Mouse (Mus musculus) thymus, postnatal 4 days (tissue): ENCODE data around the gene Mmp17.

Source experiments
- DNase-seq: peaks from one replicate; pipeline ENCODE4 v3.0.0; 2021

The Mmp17 gene

DNA sequence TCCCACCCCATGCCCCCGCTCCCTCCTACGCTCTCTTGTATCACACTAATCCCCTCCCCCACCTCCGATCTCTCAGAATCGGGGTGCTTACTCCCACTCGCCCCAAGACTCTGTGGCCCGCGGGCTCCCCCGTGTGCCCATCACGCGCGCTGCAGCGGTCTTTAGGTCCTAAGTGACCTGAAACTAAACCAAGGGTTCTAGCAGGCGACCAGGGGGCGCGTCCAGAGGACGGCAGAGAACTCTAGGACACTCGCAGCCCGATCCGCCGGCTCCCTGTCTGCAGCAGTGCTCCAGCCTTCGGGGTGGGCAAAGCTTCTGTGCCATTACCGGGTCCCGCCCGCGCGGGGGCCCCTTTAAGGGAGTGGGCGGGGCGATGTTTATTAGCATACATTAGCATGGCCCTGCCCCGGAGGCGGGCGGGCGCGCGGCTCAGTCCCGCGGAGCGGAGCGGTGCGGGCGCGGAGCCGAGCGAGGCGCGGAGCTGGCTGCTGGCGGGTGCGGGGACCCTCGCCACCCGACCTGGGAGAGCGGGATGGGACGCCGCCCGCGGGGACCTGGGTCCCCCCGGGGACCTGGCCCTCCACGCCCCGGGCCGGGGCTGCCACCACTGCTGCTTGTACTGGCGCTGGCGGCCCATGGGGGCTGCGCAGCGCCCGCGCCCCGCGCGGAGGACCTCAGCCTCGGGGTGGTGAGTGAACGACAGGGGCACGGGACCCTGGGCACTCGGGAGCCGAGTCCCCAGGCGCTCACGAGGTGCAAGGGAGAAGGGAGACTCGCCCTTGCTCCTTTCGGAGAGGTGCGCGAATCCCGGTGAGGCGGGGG, at the start of gene Mmp17:
Mmp17 (plus strand) TSS at position 409 of the 822 bp plus-strand sequence.
- DNase-seq = peak; percentile 94

DNA sequence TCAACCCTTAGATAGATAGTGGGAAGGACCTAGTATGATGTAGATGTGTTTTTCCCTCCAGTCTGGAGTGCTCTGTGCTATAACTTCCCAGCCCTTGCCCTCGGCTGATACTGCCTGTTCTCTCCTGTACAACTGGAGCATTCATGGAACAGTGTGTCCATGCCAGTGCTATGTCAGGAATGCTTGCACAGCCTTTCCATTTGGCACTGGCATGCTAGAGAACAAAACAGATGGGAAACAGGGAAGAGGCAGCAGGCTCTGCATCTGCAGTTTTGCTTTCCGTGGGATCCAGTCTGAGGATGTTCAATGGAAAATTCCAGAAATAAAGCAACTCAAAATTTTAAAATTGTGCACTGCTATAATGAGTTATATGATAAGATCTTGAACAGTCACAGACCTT, 49.5 kb upstream of the Mmp17 start:
- DNase-seq = no peak

DNA sequence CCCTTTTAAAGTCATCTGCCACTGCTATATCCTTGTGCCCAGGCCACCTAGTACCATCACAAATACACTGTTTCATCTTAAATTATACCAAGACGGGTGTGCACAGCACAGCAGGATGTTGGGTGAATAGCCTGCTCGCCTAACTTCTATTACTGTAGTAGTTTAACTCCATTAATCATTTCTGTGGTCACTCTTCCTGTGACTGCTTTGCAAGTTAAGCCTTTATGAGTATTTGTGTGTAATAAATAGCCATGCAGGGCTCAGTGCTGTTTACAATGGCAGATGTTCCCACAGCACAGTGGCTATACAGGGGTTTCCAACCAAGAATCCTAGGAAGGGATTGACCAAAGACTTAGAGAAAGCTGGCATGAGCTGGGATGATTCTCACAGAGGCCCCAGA, 48.9 kb upstream of the Mmp17 start:
- no peak for DNase-seq

DNA sequence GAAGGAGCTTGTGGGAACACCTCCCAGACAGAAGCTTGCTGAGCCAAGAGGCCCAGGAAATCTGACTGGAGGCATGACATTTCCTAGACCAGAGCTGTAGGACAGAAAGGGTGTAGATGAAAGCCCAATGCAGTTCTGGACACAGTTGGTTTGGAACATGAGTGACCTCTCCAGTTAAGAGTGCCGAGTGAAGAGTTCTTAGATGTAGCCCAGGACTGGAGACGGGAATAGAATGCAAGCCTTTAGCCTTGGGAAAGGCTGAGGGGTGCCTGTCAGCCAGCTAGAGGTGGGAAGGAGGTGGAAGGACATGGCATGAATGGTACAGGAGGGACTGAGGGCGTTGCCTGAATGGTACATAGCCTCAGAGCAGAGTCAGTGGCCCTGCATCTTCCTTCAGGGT, 48.5 kb upstream of the Mmp17 start:
- DNase-seq = no peak

DNA sequence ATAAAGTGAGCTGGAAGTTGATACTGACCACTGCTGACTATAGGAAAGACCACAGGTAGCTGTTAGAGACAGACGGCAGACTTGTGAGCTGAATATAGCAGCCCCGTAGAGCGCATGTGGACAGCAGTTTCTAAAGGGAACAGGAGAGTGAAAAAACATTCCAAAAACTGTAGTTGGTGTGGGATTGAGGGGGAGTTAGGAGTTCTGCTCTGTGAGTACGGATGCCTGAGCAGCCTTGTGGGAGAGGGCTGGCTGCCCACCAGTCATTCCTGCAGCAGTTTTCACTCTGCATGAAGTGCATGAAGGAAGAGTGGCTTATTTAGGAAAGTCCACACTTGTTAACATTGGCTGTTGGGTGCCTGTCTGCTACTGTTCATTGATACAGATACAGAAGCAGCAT, 45.1 kb upstream of the Mmp17 start:
- DNase-seq = no peak

DNA sequence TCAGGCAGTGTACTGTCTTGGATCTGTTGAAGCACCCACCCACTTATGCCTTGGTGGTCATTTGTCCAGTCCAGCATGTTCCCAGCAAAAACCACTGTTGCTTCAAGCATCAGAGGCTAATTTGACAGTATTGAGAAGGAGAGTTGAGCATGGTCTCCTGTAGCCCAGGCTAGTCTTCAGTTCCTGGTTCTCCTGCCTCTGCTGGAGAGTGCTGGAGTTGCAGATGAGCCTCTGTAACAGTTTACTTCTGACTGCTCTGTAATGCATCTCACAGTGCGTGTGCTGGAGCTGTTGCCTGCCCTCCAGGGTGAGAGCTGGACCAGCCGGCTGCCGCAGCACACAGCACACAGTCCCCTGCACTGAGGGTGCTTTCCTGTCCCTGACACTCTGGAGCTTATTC, 41.7 kb upstream of the Mmp17 start:
- no peak for DNase-seq

DNA sequence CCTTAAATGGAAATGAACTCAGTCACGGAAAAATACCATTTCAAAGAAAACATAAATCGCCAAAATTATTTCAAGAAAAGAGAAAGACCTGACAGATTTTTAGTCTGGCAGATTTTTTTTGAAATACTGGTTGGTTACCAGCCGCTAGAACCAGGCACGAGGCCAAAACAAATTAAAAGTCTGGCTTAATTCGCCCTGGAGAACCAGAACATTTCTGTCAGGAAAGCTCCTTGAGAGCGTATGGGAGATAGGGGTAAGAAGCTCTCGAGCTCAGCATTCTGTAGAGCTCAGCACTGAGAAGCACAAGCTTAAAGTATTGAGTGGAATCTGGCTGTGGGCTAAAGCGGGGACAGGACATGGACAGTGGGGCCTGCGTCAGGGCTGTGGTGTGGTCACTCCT, 38.2 kb upstream of the Mmp17 start:
- DNase-seq = no peak

DNA sequence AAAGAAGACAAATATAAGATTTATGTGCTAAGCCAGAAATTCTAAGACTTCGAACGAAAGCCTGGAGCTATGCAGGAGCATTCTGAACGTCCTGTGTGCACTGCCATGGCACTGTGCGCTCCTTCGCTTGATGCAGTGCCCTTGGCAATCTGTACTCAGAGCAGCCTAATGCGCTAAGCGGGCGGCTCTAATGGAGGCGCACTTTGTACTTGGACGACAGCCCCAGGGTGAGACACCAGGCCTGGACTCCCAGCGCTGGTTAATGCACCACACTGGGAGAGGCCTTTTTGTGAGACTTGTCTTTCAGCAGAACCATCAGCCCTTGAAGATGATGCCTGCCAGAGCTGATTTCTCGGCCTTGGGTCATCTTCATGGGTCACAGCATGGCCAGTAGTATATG, 34.3 kb upstream of the Mmp17 start:
- DNase-seq = no peak

DNA sequence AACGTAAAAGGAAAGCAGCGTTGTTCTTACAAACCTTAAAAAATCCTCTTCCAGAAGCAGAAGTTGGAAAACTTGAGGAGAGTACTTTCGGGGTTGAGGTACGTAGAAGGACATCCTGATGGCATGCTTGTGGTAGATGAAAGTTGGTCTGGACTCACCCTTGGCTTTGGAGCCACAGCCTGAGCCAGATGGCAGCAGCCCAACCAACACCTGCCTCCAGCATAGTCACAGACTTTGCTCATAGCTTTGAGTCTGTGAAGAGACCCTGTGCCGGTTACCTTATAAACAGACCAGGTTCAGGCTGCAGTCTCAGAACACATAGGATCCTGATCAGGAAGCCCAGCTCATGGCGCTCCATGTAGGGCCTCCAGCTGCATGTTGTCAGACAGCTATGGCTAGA, 33.2 kb upstream of the Mmp17 start:
- DNase-seq = no peak

DNA sequence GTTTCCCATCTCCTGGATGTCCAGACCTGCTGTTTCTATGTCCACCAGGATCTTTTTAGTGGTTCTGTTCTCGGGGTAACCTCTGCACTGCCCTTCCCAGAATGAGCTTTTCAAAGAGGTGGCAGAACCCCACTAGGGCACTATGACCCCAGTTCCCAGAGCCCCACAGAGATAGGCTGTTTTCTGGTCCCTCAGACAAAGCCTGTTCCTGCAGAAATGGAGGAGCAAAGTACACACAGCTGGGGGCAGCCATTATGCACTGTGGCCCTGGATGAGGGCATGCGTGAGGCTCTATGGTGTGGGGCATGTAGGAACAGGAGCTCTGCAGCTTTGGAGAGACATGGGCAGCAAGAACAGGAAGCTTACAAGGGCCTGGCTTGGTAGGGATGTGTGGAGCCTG, 32.0 kb upstream of the Mmp17 start:
- no peak for DNase-seq

DNA sequence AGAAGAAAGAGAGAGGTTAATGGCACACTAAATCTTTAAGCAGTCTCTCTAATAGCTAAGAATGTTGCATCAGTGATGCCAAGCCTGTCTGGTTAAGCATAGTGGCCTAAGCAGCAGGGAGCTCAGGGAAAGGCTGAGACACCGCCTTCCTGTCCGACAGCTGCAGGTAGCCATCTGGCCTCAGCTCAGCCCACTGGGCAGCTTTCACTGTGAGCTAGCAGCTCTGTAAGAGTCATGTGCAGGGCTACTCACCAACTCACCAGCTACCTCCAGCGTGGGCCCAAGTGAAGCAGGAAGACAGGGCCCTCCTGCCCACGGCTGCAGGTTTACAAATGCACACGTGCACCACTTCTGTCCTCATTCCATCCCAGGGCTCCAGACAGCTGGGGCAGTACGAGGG, 30.3 kb upstream of the Mmp17 start:
- no peak for DNase-seq

DNA sequence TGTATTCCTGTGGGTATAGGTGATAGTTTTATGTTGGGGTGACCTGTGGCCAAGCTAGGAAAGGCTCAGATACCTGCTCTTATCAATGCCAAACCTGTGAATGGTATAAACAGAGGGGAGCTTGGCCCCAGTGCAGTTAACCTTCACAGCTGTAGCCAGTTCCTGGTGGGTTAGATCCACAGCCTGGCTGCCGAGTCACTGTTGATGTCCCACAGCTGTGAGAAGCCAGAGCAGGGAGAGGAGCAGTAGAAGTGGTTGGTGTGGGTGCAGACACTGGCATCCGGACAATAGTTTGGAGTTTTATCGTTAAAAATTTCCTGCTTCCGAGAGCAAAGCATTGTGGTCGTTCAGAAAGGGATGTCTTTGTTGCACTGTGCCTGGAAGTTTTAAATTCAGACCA, 25.4 kb upstream of the Mmp17 start:
- no peak for DNase-seq

DNA sequence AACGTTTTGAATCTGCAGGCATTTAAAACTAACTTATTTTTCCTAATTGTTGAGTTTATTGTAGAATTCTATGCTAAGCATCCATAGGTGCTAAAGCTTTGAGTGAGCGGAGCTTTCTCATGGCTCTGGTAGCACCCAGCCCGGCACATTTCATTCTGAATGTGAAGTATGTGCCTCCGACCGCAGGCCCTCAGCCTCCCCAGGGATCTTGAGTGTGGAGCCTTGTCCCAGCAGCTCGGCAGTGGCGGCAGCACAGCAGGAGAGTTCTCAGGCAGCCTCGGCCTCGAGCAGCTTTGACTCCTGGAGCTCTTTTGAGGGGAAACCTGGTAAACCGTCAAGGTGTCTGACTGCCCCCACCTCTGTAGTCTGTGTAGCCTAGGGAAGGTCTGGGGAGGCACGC, 24.7 kb upstream of the Mmp17 start:
- no peak for DNase-seq

DNA sequence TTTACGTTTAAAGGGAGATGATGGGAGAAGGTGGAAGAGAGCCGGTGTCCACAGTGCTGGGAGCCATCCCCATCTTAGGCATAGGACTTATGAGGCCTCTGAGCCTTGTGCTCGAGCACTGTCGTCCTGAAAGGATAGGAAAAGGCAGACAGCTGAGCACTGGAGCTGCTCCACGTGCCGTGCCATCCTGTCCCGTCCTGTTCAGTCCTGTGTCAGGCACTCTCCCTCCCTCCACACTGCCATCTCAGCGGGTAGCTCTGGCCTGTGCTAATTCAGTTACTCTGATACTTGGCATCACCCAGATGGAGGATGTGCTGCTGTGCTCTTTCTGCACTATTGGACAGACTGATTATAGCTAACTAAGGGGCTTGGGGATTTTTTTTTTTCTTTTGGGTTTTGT, 21.6 kb upstream of the Mmp17 start:
- no peak for DNase-seq

DNA sequence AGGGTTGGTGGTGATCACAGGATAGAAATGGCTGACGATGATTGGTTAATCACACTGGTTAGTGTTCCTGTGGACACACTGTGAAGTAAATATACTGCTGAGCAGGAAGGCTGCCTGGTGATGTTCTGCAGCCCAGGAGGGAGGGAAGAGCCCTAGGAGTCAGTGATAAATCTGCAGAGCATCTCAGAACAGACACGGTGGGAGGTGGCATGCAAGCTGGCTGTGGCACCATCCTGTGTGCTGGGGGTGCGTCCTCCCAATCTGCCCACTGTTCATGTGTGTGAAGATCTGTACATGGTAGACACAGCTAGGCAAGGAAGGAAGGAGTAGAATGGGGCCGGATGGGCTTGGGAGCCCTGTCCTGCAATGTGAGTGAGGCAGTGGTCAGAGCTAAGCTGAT, 15.4 kb upstream of the Mmp17 start:
- no peak for DNase-seq

DNA sequence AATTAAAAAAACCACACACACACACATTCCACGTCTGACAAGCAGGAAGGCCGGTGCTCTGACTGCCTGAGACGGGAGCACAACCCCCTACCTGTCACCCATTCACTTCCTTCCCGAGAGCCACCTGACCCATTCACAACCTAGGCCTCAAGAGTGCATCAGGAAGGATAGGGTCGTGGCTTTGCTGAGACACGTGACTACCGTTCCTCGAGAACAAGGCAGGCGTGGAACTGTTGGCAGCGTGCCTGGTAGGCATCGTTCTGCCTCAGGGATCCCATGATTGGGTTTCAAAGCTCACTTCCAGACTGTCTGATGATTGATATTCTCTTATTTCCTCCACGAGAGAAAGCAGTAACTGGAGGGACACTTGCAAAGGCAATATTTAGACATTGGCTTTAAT, 5.8 kb upstream of the Mmp17 start:
- no peak for DNase-seq

DNA sequence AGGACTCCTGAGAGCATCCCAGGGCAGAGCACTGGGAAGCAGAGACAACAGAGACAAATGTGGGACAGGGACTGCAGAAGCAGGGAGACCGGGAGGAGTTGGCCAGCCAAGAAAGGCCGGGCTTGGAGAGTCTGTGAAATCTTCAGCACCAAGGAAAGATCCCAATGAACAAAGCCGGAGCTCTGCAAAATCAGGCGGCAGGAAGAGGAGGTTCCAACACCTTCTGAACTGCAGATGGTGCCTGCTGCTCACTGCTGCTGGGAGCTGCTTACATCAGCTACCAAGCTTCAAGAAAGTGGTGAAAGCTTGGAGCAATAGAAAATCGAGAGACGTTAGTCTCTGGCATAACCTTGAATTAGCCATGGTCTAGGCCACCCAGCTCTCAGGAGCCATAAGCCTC, 3.9 kb upstream of the Mmp17 start:
- no peak for DNase-seq

DNA sequence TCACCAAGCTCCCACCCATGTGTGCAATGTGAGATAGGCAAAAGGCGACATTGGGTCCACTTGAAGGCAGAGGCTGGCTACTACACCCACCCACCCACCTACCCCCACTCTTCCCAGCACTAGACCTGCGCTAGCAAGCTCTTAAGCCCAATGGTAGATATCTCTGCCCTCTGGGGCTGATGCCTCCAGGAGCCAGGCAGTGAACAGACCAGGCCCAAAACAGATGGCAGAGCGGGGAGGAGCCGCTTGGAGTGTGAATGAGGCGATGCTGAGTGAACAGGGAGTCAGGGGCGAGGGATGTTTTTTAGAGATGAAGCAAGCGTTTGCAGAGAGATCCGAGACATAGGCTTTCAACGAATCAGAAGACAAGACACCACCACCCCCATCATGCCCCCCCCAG, 3.4 kb upstream of the Mmp17 start:
- DNase-seq = no peak

DNA sequence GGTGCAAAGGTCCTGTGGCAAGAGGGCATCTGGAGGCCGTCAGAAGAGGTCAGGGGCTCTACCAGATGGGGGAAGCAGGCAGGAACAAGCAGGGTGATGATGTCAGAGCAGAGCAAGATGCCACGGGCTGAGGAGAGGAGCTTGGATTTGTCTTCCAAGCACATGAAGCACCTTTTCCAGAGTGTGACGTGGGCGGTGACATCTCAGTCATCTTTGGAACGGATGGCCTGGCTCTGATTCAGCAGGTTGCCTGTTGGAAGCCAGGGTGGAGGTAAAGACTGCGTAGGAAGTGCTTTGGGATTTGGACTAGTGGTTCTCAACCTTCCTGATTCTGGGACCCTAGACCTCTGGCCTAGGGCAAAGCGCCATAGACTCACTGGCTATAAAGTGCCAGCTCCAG, 3.0 kb upstream of the Mmp17 start:
- DNase-seq = no peak

DNA sequence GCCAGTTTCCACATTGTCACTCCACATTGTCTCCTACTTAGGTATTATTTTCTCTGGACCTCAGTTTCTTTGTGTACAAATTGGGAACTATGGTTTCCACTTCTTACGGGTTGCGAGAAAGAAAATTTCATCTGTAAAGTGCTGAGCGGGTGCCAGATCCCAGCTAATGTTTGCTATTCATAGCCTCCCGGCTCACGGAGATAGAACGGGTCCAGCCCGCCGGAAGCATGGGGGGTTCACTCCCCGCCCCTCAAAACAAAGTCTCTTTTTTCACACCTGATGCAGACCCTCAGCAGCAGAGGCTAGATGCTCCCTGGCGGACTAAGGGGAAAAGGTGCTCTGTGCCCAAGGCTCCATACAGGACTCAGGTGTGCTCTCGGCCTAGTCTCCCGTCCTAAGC, 638 bp upstream of the Mmp17 start:
- no peak for DNase-seq

DNA sequence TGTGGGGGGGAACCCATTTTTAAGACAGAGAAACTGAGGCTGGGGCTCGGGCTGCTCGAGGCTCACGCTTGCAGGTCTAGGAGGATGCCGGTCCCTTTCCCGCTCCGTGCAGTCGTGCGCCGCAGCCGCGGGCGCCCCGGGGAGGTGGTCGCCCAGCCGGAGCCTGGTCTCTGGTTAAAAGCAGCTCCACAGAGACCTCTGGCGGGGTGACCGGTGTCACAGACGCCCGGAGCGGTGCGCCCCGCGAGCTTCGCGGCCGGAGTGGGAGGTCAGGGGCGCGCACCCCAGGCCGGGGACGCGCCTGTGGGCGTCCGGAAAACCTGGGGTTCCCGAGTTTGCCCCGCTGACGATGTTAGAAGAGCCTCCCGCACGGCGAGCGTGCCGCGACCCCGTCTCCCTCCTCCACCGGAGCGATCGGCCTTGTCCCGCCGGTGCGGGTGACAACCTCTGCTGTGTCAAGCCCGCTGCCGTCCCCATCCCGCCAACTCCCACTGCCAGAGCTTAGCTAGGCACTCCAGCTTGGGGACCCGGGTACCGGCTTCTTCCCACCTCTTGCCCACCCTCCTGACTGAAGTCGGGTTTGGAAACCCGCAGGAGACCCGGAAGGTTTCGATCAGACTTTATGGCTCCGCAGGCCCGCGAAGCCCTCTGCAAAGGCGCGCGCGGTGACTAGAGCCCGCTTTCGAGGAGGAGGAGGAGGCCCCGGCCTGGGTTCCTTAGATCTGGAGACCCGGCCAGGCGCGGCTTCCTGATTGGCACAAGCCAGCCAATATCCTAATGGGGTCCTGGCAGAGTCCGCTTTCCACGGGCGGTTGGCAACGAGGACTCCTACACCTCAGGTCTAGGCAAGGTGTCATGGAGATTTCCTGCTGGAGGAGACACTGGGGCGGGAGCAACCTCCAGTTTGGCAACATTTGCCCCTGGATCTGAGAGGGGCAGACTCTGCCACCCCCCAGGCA, 893 bp downstream of the Mmp17 start:
- peak; percentile 72 for DNase-seq

DNA sequence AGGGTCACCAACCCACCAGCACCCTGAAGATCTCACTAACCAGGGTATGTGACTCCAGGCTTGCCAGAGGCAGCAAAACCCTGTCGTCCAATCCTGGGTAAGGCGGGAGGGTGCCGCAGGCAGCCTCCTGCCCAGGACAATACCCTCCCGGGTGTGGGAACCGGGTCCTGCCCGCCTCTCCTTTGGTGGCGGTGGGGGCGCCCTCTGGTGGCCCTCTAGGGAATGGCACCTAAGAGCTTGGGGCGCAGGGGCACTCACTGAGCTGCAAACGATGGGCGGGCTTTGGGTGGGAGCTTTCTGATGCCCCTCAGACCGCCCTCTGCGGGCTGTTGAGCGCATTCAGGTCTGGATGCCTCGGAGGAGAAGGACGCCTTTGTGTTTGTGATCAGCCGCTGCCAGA, 2.0 kb downstream of the Mmp17 start:
- peak; percentile 96 for DNase-seq

DNA sequence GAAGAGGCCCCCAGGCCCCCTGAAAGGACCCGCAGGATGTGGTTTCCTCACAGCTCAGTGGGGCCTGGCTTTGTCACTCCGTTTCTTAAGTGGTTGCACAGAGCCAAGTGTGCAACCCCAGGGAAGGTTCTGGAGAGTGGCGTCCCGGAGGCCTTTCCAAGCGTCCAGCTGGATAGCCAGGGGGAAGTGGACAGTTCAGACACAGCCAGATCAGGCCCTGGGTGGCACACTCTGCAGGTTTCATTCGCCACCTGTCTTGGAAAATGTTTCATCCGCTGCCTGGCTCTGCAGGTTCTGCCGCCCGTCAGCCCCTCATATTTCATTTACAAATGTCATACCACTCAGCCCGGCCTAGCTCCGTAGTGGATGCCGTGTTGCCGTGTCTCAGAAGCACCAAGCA, 2.5 kb downstream of the Mmp17 start:
- no peak for DNase-seq

DNA sequence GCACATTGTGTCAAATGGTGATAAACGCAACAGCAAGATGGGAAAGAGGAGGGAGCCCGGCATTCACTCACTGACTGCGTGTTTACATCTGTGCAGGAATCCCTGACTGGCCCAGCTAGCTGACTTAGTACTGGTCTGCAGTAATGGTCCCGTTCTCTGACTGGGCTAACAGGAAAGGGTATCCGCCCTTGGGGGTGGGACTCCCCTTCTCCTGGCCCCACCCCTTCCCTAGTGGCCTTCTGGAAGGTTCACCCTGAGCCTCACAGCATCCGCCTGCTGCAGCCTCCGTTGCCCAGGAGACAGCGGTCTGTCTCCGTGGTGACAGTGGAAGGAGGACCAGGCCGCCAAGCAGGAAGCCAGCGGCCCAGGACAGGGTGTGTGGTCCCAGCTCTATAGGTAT, 6.9 kb downstream of the Mmp17 start:
- DNase-seq = no peak
